Mouse (Mus musculus) forebrain, embryonic 11.5 days (tissue): ENCODE data around the gene Slc2a1. TPM values are rescaled to one million over a fixed set of nuclear protein-coding genes. Genes with fewer than 3 reads are reported as not detected.

Experiments
- ATAC-seq: fragments of 200-750 bp; cut with Nextera tagmentation; replicated peaks from 2 replicates; pipeline ENCODE4 v1.8.0; 2017; ENCODE audit warnings: moderate TSS enrichment; ENCODE audit not compliant: low FRiP score
- DNase-seq: peaks from one replicate; pipeline ENCODE4 v3.0.0-alpha.2; 2017; ENCODE audit warnings: low spot score
- H3K27ac ChIP-seq: fragments of 300-500 bp; sonication (generic); 2 replicates; pipeline ENCODE4 v1.5.1; 2014; ENCODE audit warnings: low read depth, low read length
- H3K27me3 ChIP-seq: fragments of 300-500 bp; sonication (generic); 2 replicates; pipeline ENCODE4 v1.6.1; 2014; ENCODE audit warnings: mild to moderate bottlenecking, low read length, mixed read lengths; ENCODE audit not compliant: control insufficient read depth, insufficient read depth
- H3K36me3 ChIP-seq: fragments of 300-500 bp; sonication (generic); 2 replicates; pipeline ENCODE4 v1.6.1; 2014; ENCODE audit warnings: mild to moderate bottlenecking, low read length, moderate library complexity, mixed read lengths; ENCODE audit not compliant: control insufficient read depth, insufficient read depth
- H3K4me1 ChIP-seq: fragments of 300-500 bp; sonication (generic); replicated peaks from 2 replicates; pipeline ENCODE4 v1.6.1; 2014; ENCODE audit warnings: low read length, mixed read lengths; ENCODE audit not compliant: control insufficient read depth, insufficient read depth
- H3K4me2 ChIP-seq: fragments of 300-500 bp; sonication (generic); 2 replicates; pipeline ENCODE4 v1.6.1; 2014; ENCODE audit warnings: low read depth, mild to moderate bottlenecking, low read length, moderate library complexity, mixed read lengths; ENCODE audit not compliant: severe bottlenecking
- H3K4me3 ChIP-seq: fragments of 300-500 bp; sonication (generic); 2 replicates; pipeline ENCODE4 v1.5.1; 2014; ENCODE audit warnings: low read depth, low read length
- H3K9ac ChIP-seq: fragments of 300-500 bp; sonication (generic); 2 replicates; pipeline ENCODE4 v1.6.1; 2014; ENCODE audit warnings: low read length
- H3K9me3 ChIP-seq: fragments of 300-500 bp; sonication (generic); 2 replicates; pipeline ENCODE4 v1.6.1; 2016; ENCODE audit warnings: low read length, mixed read lengths; ENCODE audit not compliant: control insufficient read depth
- WGBS: fragments of 180-500 bp; shearing (Covaris S2); extraction: QIAGEN DNeasy Blood & Tissue Kit; methylation state at CpG from one replicate; pipeline ENCODE4 v1.1.7; 2014; 5-methylcytosine and 5-hydroxymethylcytosine counted together
- polyA plus RNA-seq: library from polyadenylated mRNA; unstranded; fragments of >200 nt; fragmentation: Nextera tagmentation; extraction: Ambion mirVana; gene quantifications from 2 replicates; pipeline ENCODE4 v1.2.1, GENCODE M21; 2014

Gene Slc2a1
- polyA plus RNA-seq, 1 experiment from 2014 or later, result 171 TPM

GRCm38 (mm10) chr4:119093890-119094289, 14.6 kb upstream of the Slc2a1 start:
- DNase-seq, result no peak
- H3K4me3 ChIP-seq, result no peak overlapping the region
- H3K9ac ChIP-seq, result no peak overlapping the region
- H3K4me2 ChIP-seq, result no peak overlapping the region
- no peaks in the 10 kb centered on the region for H3K27me3 ChIP-seq
- H3K4me1 ChIP-seq, result no peaks in the 10 kb centered on the region
- no peak for ATAC-seq
- no peak overlapping the region for H3K27ac ChIP-seq
- H3K36me3 ChIP-seq, result no peaks in the 10 kb centered on the region
- 82% methylated on average over 7 of the region's 7 CpGs for WGBS
- H3K9me3 ChIP-seq, result no peaks in the 10 kb centered on the region

- H3K4me1 ChIP-seq, result no peaks in the 10 kb centered on the region
- H3K27ac ChIP-seq, result no peak overlapping the region
- H3K4me3 ChIP-seq, result no peak overlapping the region
- ATAC-seq (no peak), DNase-seq (no peak)
- no peaks in the 10 kb centered on the region for H3K36me3 ChIP-seq
- 34% methylated on average over 4 of the region's 4 CpGs for WGBS
- H3K9ac ChIP-seq, result no peak overlapping the region
- no peak overlapping the region for H3K4me2 ChIP-seq
- H3K9me3 ChIP-seq, result no peaks in the 10 kb centered on the region
- H3K27me3 ChIP-seq, result no peaks in the 10 kb centered on the region
These were observed 13.5 kb upstream of the Slc2a1 start for GRCm38 (mm10) chr4:119094987-119095386.

GRCm38 (mm10) chr4:119096401-119096800, 12.1 kb upstream of the Slc2a1 start:
- no peak for ATAC-seq
- Histone ChIP-seq H3K36me3 (no peaks in the 10 kb centered on the region), H3K9ac (no peak overlapping the region), H3K4me1 (no peaks in the 10 kb centered on the region), H3K4me3 (no peak overlapping the region), H3K4me2 (no peak overlapping the region), H3K27ac (no peak overlapping the region), H3K9me3 (no peaks in the 10 kb centered on the region), H3K27me3 (no peaks in the 10 kb centered on the region)
- no peak for DNase-seq
- WGBS, result 86% methylated on average over 3 of the region's 3 CpGs

GRCm38 (mm10) chr4:119097421-119097820, 11.1 kb upstream of the Slc2a1 start:
- H3K27ac ChIP-seq, result no peak overlapping the region
- H3K4me1 ChIP-seq, result no peaks in the 10 kb centered on the region
- no peak overlapping the region for H3K4me3 ChIP-seq
- H3K36me3 ChIP-seq, result no peaks in the 10 kb centered on the region
- ATAC-seq (no peak), DNase-seq (no peak)
- no peak overlapping the region for H3K9ac ChIP-seq
- 91% methylated on average over 4 of the region's 4 CpGs for WGBS
- no peaks in the 10 kb centered on the region for H3K9me3 ChIP-seq
- H3K4me2 ChIP-seq, result no peak overlapping the region
- no peaks in the 10 kb centered on the region for H3K27me3 ChIP-seq

GRCm38 (mm10) chr4:119098216-119099210, 10.0 kb upstream of the Slc2a1 start:
- Histone ChIP-seq H3K9me3 (no peaks in the 10 kb centered on the region), H3K4me3 (no peak overlapping the region), H3K27ac (no peak overlapping the region), H3K4me1 (no peaks in the 10 kb centered on the region), H3K36me3 (no peaks in the 10 kb centered on the region), H3K9ac (no peak overlapping the region), H3K27me3 (no peaks in the 10 kb centered on the region), H3K4me2 (no peak overlapping the region)
- DNase-seq (no peak), ATAC-seq (no peak)
- 74% methylated on average over 8 of the region's 8 CpGs for WGBS

- no peak overlapping the region for H3K27ac ChIP-seq
- H3K36me3 ChIP-seq, result no peaks in the 10 kb centered on the region
- WGBS, result 86% methylated on average over 3 of the region's 3 CpGs
- DNase-seq, result no peak
- no peak overlapping the region for H3K4me3 ChIP-seq
- no peak overlapping the region for H3K4me2 ChIP-seq
- no peaks in the 10 kb centered on the region; the same call in 1 of the 2 replicates for H3K27me3 ChIP-seq
- no peak overlapping the region for H3K9ac ChIP-seq
- ATAC-seq, result no peak
- no peaks in the 10 kb centered on the region for H3K9me3 ChIP-seq
- H3K4me1 ChIP-seq, result peaks cover 13% of the 10 kb centered on the region
These were observed 7.1 kb upstream of the Slc2a1 start for GRCm38 (mm10) chr4:119101392-119101791.

- DNase-seq (no peak), ATAC-seq (no peak)
- Histone ChIP-seq H3K4me1 (peaks cover 13% of the 10 kb centered on the region), H3K36me3 (no peaks in the 10 kb centered on the region), H3K9ac (no peak overlapping the region), H3K27me3 (no peaks in the 10 kb centered on the region; the same call in 1 of the 2 replicates), H3K27ac (no peak overlapping the region), H3K4me3 (no peak overlapping the region), H3K9me3 (no peaks in the 10 kb centered on the region), H3K4me2 (no peak overlapping the region)
- 86% methylated on average over 7 of the region's 7 CpGs for WGBS
These were observed 6.0 kb upstream of the Slc2a1 start for GRCm38 (mm10) chr4:119102350-119103126.

GRCm38 (mm10) chr4:119104847-119105246, 3.7 kb upstream of the Slc2a1 start:
- ATAC-seq, result no peak
- H3K4me3 ChIP-seq, result no peak overlapping the region
- no peak overlapping the region; the same call in 1 of the 2 replicates for H3K4me2 ChIP-seq
- no peaks in the 10 kb centered on the region for H3K9me3 ChIP-seq
- no peak overlapping the region for H3K27ac ChIP-seq
- peaks cover 13% of the 10 kb centered on the region for H3K4me1 ChIP-seq
- no peaks in the 10 kb centered on the region for H3K36me3 ChIP-seq
- no peak for DNase-seq
- H3K27me3 ChIP-seq, result no peaks in the 10 kb centered on the region; the same call in 1 of the 2 replicates
- 24% methylated on average over 4 of the region's 4 CpGs for WGBS
- H3K9ac ChIP-seq, result no peak overlapping the region; the same call in 1 of the 2 replicates
